Mouse (Mus musculus): ENCODE data around the gene Rp9. TPM values are rescaled to one million over a fixed set of nuclear protein-coding genes. Genes with fewer than 3 reads are reported as not detected.
A peak's percentile ranks its signal among the peaks of the same experiment; 100 is the strongest.
"Not testable (repeated sequence)": the region's sequence is repeated elsewhere in the genome, so short reads cannot be mapped to it uniquely, and the experiment has no call there.

Rp9 gene
- polyA plus RNA-seq, 1 experiment from 2014 or later = 79.8 TPM

DNA sequence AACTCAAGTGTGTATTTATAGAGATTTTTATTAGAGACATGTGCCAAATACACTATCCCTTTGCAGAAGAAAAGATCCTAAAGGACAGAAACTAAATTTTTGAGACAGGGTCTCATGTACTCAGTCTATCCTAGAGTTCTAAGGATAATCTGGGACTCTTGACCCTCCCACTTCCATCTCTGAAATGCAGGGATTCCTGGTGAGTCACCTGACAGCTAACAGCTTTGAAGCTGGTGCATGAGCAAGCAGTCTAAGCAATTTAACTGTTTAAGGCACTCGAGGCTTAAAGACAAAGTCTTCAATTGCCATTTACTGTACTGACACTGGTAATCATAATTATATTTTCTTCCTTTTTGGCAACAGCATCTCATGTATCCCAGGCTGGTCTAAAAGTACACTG lies 47.0 kb downstream of the Rp9 start:
- no peak overlapping the region for H3K4me3 ChIP-seq (ENCODE audit: low read depth, low read length)
- no peaks in the 10 kb centered on the region for H3K27me3 ChIP-seq (replicated peaks; ENCODE audit: control insufficient read depth, insufficient read depth, low read length)
- no peak for DNase-seq (ENCODE audit: low spot score)
- ATAC-seq (replicated peaks; ENCODE audit: low FRiP score) = no peak
- no peaks in the 10 kb centered on the region for H3K9me3 ChIP-seq (ENCODE audit: control insufficient read depth, low read length)
- no peak overlapping the region for H3K4me2 ChIP-seq
- H3K9ac ChIP-seq (ENCODE audit: low read depth, low read length) = no peak overlapping the region
- WGBS = 59% methylated on average over 1 of the region's 1 CpGs
- 0 out of 2 replicates have a peak, but pooled peaks cover 5% of the 10 kb centered on the region for H3K4me1 ChIP-seq (replicated peaks; ENCODE audit: control insufficient read depth, insufficient read depth, low read length)
- no peaks in the 10 kb centered on the region for H3K36me3 ChIP-seq (ENCODE audit: control insufficient read depth, insufficient read depth, low read length)
- H3K27ac ChIP-seq (ENCODE audit: low read depth, low read length) = no peak overlapping the region

DNA sequence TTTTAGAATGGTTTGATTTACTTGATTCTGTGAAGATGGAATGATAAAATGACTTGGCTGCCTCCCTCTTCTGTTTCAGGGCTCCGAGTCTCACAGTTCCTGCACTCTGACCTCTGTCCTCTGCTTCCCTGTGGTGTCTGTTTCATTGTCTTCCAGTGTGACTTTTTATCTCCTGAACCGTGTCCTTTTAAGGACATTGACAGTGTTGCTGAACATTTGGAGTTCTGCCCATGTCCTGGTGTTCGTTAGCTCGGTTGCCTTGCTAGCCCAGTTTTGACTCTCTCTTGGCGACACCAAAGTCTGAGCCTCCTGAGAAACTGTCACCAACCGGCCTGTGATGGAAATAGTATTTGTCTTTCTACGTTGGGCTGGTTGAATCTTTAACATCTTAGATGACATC lies 49.1 kb downstream of the Rp9 start:
- no peak overlapping the region for H3K9ac ChIP-seq (ENCODE audit: low read depth, low read length)
- H3K4me1 ChIP-seq (replicated peaks; ENCODE audit: control insufficient read depth, insufficient read depth, low read length) = 0 out of 2 replicates have a peak, but pooled peaks cover 5% of the 10 kb centered on the region
- 59% methylated on average over 7 of the region's 7 CpGs for WGBS
- ATAC-seq (replicated peaks; ENCODE audit: low FRiP score) (no peak), DNase-seq (ENCODE audit: low spot score) (no peak)
- no peak overlapping the region for H3K27ac ChIP-seq (ENCODE audit: low read depth, low read length)
- no peaks in the 10 kb centered on the region for H3K9me3 ChIP-seq (ENCODE audit: control insufficient read depth, low read length)
- H3K27me3 ChIP-seq (replicated peaks; ENCODE audit: control insufficient read depth, insufficient read depth, low read length) = no peaks in the 10 kb centered on the region
- H3K36me3 ChIP-seq (ENCODE audit: control insufficient read depth, insufficient read depth, low read length) = no peaks in the 10 kb centered on the region
- H3K4me3 ChIP-seq (ENCODE audit: low read depth, low read length) = no peak overlapping the region
- no peak overlapping the region for H3K4me2 ChIP-seq

DNA sequence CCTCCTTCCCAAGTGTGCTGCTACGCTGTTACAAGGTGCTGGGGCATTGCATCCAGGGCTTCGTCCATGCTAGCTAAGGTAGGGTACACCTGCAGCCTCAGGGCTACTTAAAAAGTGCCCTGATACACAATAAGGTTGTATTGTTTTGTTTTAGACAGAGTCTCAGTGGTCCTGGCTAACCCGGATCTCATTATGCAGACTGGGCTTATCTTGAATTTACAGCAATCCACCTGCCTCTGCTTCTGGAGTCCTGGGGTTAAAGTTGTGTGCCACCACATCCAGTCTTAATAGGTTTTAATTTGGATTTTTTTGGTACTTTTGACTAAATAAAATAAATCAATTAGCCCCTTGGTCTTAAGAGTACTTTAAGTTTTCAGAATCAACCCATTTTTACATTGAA lies 49.7 kb downstream of the Rp9 start:
- no peak overlapping the region for H3K4me2 ChIP-seq
- 73% methylated on average over 3 of the region's 3 CpGs for WGBS

GRCm38 (mm10) chr9:22417547-22417946 lies 52.0 kb downstream of the Rp9 start:
- no peak for ATAC-seq (replicated peaks; ENCODE audit: low FRiP score)
- Histone ChIP-seq H3K9me3 (ENCODE audit: control insufficient read depth, low read length) (no peaks in the 10 kb centered on the region), H3K9ac (ENCODE audit: low read depth, low read length) (no peak overlapping the region), H3K4me1 (replicated peaks; ENCODE audit: control insufficient read depth, insufficient read depth, low read length) (no peaks in the 10 kb centered on the region), H3K27me3 (replicated peaks; ENCODE audit: control insufficient read depth, insufficient read depth, low read length) (no peaks in the 10 kb centered on the region), H3K4me3 (ENCODE audit: low read depth, low read length) (no peak overlapping the region), H3K36me3 (ENCODE audit: control insufficient read depth, insufficient read depth, low read length) (no peaks in the 10 kb centered on the region), H3K27ac (ENCODE audit: low read depth, low read length) (no peak overlapping the region), H3K4me2 (no peak overlapping the region)
- 53% methylated on average over 6 of the region's 6 CpGs for WGBS
- no peak for DNase-seq (ENCODE audit: low spot score)

More for the DNA sequence above, 49.7 kb downstream of the Rp9 start:
- DNase-seq (ENCODE audit: low spot score) = no peak
- H3K27ac ChIP-seq (ENCODE audit: low read depth, low read length) = no peak overlapping the region
- ATAC-seq (replicated peaks; ENCODE audit: low FRiP score) = 0 out of 2 replicates have a peak, but pooled peaks have one; percentile 49
- H3K27me3 ChIP-seq (replicated peaks; ENCODE audit: control insufficient read depth, insufficient read depth, low read length) = no peaks in the 10 kb centered on the region
- no peak overlapping the region for H3K4me3 ChIP-seq (ENCODE audit: low read depth, low read length)
- no peak overlapping the region for H3K9ac ChIP-seq (ENCODE audit: low read depth, low read length)
- 0 out of 2 replicates have a peak, but pooled peaks cover 5% of the 10 kb centered on the region for H3K4me1 ChIP-seq (replicated peaks; ENCODE audit: control insufficient read depth, insufficient read depth, low read length)
- H3K36me3 ChIP-seq (ENCODE audit: control insufficient read depth, insufficient read depth, low read length) = no peaks in the 10 kb centered on the region
- no peaks in the 10 kb centered on the region for H3K9me3 ChIP-seq (ENCODE audit: control insufficient read depth, low read length)

DNA sequence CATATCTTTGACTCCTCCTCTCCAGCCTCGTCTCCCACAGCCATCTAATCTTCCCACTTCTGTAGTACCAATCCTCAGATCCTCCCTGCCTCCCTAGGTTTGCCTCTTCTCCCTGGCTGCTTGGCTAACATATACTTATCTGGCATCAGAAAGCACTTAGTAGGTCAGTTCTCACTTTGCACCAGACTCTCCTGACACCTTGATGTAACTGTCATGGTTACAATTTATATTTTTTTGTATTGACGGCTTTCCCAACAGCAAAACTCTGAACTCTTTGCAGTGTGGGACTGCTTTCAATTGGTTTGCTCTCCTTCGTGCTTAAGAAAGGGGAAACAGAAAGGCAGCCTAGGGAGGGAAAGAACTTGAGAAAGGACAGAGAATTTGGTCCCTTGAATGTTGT lies 53.4 kb downstream of the Rp9 start:
- Histone ChIP-seq H3K9ac (ENCODE audit: low read depth, low read length) (no peak overlapping the region), H3K27me3 (replicated peaks; ENCODE audit: control insufficient read depth, insufficient read depth, low read length) (no peaks in the 10 kb centered on the region), H3K36me3 (ENCODE audit: control insufficient read depth, insufficient read depth, low read length) (no peaks in the 10 kb centered on the region), H3K4me3 (ENCODE audit: low read depth, low read length) (no peak overlapping the region), H3K4me1 (replicated peaks; ENCODE audit: control insufficient read depth, insufficient read depth, low read length) (peaks cover 2% of the 10 kb centered on the region; the same call in 1 of the 2 replicates), H3K9me3 (ENCODE audit: control insufficient read depth, low read length) (no peaks in the 10 kb centered on the region), H3K27ac (ENCODE audit: low read depth, low read length) (no peak overlapping the region), H3K4me2 (no peak overlapping the region)
- WGBS = 52% methylated on average over 3 of the region's 3 CpGs
- ATAC-seq (replicated peaks; ENCODE audit: low FRiP score) = no peak
- DNase-seq (ENCODE audit: low spot score) = no peak

DNA sequence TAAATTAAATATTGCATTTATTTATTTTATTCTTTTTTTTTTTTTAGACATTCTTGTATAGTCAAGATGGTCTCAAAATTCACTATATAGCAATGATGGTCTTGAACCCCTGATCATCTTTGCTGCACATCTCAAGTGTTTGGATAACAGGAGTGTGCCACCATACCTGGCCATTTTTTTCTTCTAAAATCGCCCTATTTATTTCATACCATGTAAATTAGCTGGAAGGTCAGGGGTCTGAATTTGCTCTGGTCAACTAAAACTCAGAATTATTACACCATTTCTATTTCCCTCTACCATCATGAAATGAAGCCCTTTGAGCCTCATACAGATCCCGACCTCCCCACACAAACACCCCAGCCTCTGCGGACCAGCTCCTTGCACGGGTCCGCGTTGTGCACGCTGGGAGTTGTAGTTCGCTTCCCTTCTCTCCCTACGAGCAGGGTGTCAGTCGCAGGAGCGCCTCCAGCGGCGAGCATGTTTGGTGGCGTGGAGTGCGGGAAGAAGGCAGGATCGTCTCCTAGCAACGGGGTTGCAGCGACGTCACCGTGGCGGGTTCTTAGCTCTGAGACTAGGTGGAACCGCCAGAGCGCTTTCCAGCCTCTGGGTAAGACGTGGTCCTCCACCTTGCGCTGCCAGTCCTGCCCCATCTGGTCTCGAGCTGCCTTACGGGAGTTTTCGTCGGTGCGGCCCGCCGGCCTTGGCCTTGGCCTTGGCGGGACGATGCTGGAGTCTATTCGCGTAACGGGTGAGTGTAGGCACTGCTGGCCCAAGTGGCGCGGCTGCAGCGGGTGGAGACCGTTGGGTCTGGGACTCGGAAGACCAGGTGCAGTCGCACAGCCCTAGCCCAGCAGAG lies 58.3 kb downstream of the Rp9 start, which contains the start of gene 9530077C05Rik:
9530077C05Rik (plus strand) TSS at position 512 of the 856 bp plus-strand sequence.
- ATAC-seq (replicated peaks; ENCODE audit: low FRiP score) (peak; percentile 99), DNase-seq (ENCODE audit: low spot score) (peak; percentile 92)
- H3K9ac ChIP-seq (ENCODE audit: low read depth, low read length) = peak within 1 kb of the TSS; percentile 71
- peaks cover 2% of the 10 kb centered on the region; the same call in 1 of the 2 replicates for H3K4me1 ChIP-seq (replicated peaks; ENCODE audit: control insufficient read depth, insufficient read depth, low read length)
- no peaks in the 10 kb centered on the region for H3K36me3 ChIP-seq (ENCODE audit: control insufficient read depth, insufficient read depth, low read length)
- WGBS = 1% methylated on average over 43 of the region's 43 CpGs
- peak within 1 kb of the TSS; percentile 93 for H3K4me2 ChIP-seq
- H3K27ac ChIP-seq (ENCODE audit: low read depth, low read length) = no peak within 1 kb of the TSS
- no peaks in the 10 kb centered on the region for H3K9me3 ChIP-seq (ENCODE audit: control insufficient read depth, low read length)
- H3K27me3 ChIP-seq (replicated peaks; ENCODE audit: control insufficient read depth, insufficient read depth, low read length) = no peaks in the 10 kb centered on the region
- H3K4me3 ChIP-seq (ENCODE audit: low read depth, low read length) = peak within 1 kb of the TSS; percentile 64

DNA sequence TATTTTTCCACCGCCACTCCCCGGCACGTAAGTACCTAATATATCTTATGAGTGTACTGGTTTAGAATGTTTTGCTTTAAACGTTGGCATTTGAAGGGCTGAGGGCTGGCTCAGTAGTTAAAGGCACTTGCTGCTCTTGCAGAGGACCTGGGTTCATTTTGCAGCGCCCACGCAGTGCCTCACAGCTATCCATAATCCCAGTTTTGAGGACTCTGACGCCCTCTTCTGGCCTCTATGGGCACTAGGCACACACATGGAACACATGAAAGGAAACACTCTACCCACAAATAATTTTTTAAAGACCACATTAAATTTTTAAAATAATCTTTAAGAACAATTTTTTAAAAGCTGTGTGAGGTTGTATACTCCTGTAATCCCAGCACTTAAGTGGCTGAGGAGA lies 60.0 kb downstream of the Rp9 start:
- Histone ChIP-seq H3K27me3 (replicated peaks; ENCODE audit: control insufficient read depth, insufficient read depth, low read length) (no peaks in the 10 kb centered on the region), H3K4me2 (no peak overlapping the region), H3K27ac (ENCODE audit: low read depth, low read length) (no peak overlapping the region), H3K4me3 (ENCODE audit: low read depth, low read length) (no peak overlapping the region), H3K9ac (ENCODE audit: low read depth, low read length) (no peak overlapping the region), H3K4me1 (replicated peaks; ENCODE audit: control insufficient read depth, insufficient read depth, low read length) (peaks cover 2% of the 10 kb centered on the region; the same call in 1 of the 2 replicates), H3K9me3 (ENCODE audit: control insufficient read depth, low read length) (no peaks in the 10 kb centered on the region), H3K36me3 (ENCODE audit: control insufficient read depth, insufficient read depth, low read length) (no peaks in the 10 kb centered on the region)
- ATAC-seq (replicated peaks; ENCODE audit: low FRiP score) (no peak), DNase-seq (ENCODE audit: low spot score) (no peak)
- WGBS = 76% methylated on average over 7 of the region's 7 CpGs

GRCm38 (mm10) chr9:22408344-22408743 lies 61.2 kb downstream of the Rp9 start:
- not testable (repeated sequence) for DNase-seq (ENCODE audit: low spot score); H3K4me3 ChIP-seq (ENCODE audit: low read depth, low read length); ATAC-seq (replicated peaks; ENCODE audit: low FRiP score); H3K36me3 ChIP-seq (ENCODE audit: control insufficient read depth, insufficient read depth, low read length); H3K27me3 ChIP-seq (replicated peaks; ENCODE audit: control insufficient read depth, insufficient read depth, low read length); H3K9me3 ChIP-seq (ENCODE audit: control insufficient read depth, low read length); H3K9ac ChIP-seq (ENCODE audit: low read depth, low read length); H3K27ac ChIP-seq (ENCODE audit: low read depth, low read length); H3K4me2 ChIP-seq; H3K4me1 ChIP-seq (replicated peaks; ENCODE audit: control insufficient read depth, insufficient read depth, low read length)
- 12% methylated on average over 4 of the region's 4 CpGs for WGBS

- H3K9me3 ChIP-seq (ENCODE audit: control insufficient read depth, low read length); H3K4me1 ChIP-seq (replicated peaks; ENCODE audit: control insufficient read depth, insufficient read depth, low read length); H3K9ac ChIP-seq (ENCODE audit: low read depth, low read length); DNase-seq (ENCODE audit: low spot score); H3K36me3 ChIP-seq (ENCODE audit: control insufficient read depth, insufficient read depth, low read length); H3K4me2 ChIP-seq; H3K27ac ChIP-seq (ENCODE audit: low read depth, low read length); H3K27me3 ChIP-seq (replicated peaks; ENCODE audit: control insufficient read depth, insufficient read depth, low read length); H3K4me3 ChIP-seq (ENCODE audit: low read depth, low read length); ATAC-seq (replicated peaks; ENCODE audit: low FRiP score): not testable (repeated sequence)
- 82% methylated on average over 4 of the region's 4 CpGs for WGBS
These were observed 61.9 kb downstream of the Rp9 start for GRCm38 (mm10) chr9:22407633-22408032.
